Mouse (Mus musculus) heart, postnatal 10 days (tissue): ENCODE results near the gene Olfr635. TPM values are rescaled to one million over a fixed set of nuclear protein-coding genes. Genes with fewer than 3 reads are reported as not detected.
"Not testable (repeated sequence)": the region's sequence is repeated elsewhere in the genome, so short reads cannot be mapped to it uniquely, and the experiment has no call there.

Experiments
- DNase-seq, 2 experiments: peaks; one replicate each; pipeline ENCODE4 v3.0.0; 2021
- intact Hi-C: fragments of 180-260 bp; cut with DNase I; formaldehyde crosslinking; loops from one replicate; pipeline ENCODE4 v1.15.1; 2025
- total RNA-seq, 2 experiments: library from RNA; stranded (reverse); gene quantifications; 2 replicates each; pipeline ENCODE4 v1.2.3; 2021

Gene Olfr635
- not detected for total RNA-seq

DNA sequence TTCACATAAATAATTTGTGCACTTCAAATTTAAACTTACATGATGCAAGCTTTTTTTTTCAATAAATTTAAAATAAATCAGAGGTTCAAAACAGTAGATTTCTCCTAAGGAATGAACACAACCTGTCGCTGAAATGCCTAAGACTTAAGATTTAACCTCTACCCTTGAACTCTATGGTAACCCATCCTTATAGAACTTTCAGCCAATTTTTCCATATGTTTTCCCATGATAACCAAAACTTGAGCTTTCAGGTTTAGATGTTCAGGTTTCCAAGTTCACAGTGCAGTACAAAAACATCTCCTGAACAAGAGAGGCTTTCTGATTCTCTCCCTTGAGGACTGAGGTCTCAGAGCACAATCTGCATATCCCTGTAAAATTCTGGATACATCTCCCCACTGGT is at the start of gene Olfr635:
Olfr635 (plus strand) TSS at position 301 of the 400 bp plus-strand sequence.
- DNase-seq = no peak
- intact Hi-C loops = no loop called here

DNA sequence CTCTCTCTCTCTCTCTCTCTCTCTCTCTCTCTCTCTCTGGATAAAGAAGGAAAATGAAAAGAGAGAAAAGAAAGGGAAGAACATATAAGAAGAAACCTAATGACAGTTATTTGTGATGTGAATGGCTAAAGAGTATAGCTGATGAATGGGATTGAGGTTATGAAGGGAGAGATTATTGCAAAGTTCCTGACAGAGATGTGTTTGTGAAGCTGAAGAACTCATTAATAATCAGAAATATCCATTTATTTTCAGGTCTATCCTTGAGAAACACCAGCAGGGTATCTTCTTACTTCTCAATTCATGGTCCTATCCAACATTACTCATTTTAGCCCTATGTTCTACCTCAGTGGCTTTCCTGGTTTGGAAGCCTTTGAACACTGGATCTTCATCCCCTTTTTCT is 42.4 kb upstream of the Olfr635 start, which contains the start of gene Olfr631:
Olfr631 (plus strand) TSS at position 301 of the 400 bp plus-strand sequence.
- intact Hi-C loops = no loop called here
- DNase-seq = no peak

DNA sequence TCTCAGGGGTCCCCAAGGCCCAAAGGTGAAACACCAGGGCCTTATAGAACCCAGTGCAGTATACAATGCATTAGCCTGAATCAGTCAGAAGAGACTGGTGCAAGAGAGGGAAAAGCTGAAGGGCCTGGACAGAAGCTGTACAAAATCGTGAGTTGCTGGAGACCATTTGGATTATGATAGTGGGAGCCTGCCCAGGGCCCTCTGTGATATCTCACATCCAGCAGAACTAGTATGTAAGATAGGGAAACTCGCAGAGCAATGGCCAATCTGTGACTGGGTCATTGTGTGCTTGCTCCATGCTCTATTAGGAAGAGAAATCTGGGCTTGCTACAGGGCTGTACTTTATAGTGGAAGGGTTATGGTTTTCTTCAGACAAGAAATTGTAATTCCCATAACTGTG is 36.7 kb upstream of the Olfr635 start, which contains the start of gene Olfr632:
Olfr632 (plus strand) TSS at position 84 of the 400 bp plus-strand sequence.
- DNase-seq = no peak
- intact Hi-C loops = no loop called here

DNA sequence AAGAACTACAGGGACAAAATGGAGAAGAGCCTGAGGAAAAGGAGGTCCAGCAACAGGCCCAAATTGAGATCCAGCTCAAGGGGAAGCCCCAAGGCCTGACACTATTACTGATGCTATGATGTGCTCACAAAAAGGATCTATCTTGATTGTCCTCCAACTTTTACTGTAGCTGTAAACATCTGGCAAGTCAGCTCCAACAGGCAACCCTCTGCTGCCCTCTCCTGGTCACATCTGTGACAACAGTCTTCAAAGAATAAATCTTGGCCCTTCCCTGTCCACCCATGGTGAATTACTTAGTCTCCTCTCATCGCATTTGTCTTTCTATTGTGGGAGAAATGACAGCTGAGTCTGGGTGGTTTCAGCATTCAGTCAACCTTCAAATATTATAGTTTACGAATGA is 28.2 kb upstream of the Olfr635 start:
- peak; percentile 42 to 55 for DNase-seq

DNA sequence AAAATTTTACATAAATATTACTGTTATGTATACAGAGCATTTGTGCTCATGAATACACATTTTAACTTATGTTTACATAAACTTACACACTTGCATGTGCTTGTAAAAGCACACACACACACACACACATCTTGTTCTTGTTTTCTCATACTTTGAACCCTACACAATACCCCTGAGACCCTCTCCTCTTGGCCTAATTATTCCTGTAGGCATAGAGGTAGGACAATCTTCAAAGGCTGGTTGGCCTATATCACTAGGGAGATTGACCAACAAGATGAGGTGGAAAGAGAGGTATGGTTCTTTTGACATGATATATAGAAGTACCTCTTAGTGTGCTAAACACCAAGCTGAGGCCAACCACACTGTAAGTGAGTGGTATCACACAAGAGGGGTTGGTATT is 26.8 kb upstream of the Olfr635 start, which contains the start of gene Olfr633:
Olfr633 (plus strand) TSS at position 301 of the 400 bp plus-strand sequence.
- intact Hi-C loops = loop anchor here (5.0 kb wide), 1 partner anchor 1437 kb away; no protein-coding TSS in a partner anchor

More for the DNA sequence above, 28.2 kb upstream of the Olfr635 start:
- intact Hi-C loops = loop anchor here (1.0 to 5.0 kb wide), 2 partner anchors 149 to 1435 kb away; no protein-coding TSS in a partner anchor

DNA sequence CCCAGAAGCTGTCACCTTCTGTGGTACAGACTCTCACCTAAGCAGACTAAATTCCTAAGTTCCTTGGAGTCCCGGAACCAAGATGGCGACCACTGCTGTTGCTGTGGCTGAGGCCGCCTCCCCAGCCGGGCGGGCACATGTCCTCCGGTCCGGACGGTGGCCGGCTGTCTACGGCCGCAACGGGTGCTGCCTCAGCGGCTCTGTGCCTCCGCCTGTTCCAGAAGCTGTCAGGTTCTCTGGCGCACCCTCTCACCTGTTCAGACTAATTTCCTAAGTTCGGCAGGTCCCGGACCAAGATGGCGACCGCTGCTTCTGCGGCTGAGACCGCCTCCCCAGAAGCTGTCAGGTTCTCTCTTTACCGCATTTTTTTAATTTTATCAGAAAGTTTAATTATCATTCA is 4.1 kb upstream of the Olfr635 start:
- DNase-seq, intact Hi-C loops: not testable (repeated sequence)

More for the DNA sequence above, 26.8 kb upstream of the Olfr635 start, which contains the start of gene Olfr633:
- no peak for DNase-seq

DNA sequence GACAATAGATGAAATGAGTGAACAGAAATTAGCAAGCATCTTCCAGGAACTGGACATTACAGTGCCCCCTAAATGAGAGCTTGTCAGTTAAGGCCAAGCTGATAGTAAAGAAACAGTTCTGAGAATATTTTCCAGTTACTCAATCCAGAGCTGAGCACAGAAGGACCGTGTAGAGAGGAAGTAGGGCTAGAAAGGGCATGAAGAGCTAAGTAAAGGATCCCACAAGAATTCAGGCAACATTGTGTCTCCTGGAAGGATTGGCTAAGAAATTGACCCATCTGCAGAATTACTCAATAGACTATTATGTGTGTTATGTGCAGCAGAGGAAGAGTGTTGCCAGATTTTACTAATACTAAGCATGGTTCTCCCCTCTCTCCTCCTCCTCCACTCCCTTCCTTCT is 830 bp downstream of the Olfr635 start:
- intact Hi-C loops = no loop called here
- DNase-seq = no peak

DNA sequence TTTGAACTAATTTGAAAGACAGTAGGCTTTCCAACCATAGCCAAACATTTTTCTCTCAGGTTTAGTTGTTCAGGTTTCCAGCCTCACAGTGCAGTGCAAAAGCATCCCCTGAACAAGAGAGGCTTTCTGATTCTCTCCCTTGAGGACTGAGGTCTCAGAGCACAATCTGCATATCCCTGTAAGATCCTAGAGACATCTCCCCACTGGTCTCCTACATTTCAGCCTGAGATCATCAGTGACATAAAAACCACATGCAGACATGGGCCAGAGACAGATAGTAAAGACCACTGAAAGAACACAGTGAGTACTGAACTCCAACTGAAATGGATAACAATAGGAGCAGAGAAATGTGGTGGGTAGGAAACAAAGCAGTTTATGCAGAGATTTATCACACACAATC is 27.5 kb downstream of the Olfr635 start, which contains the start of gene Olfr638:
Olfr638 (plus strand) TSS at position 301 of the 400 bp plus-strand sequence.
- DNase-seq = no peak
- intact Hi-C loops = no loop called here

DNA sequence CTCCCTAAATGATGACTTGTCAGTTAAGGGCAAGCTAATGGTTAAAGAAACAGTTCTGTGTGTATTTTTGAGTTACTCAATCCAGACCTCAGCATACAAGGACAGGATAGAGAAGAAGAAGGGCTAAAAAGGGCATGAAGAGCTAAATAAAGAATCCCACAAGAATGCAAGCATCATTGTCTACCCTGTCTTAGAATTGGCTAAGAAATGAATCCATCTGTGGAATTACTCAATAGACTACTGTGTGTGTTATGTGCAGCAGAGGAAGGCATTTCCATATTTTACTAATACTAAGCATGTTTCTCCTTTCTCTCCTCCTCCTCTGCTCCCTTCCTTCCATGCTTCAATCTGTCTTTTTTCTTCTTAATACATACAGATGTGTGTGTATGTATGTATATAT is 28.2 kb downstream of the Olfr635 start:
- no peak for DNase-seq
- intact Hi-C loops = no loop called here

DNA sequence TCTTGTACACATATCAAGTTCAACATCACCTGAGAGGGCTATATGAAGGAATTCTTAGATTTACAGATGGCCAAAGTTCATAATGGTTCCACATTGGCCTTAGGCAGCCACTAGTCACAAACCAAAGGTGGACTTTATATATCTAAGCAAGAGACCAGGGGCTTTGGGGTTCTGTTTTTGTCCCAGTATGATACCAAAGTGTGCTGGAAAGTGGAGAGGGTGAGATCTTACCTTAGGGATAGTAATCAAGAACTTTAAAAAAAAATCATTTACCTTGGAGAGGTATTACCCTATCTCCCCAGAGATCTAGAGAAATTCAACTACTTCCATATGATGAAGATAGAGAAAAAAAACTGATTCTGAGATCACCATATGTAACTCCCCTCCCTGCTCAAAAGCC is 46.3 kb downstream of the Olfr635 start, which contains the start of gene Olfr639:
Olfr639 (minus strand) TSS at position 101 of the 400 bp plus-strand sequence.
- DNase-seq = no peak
- intact Hi-C loops = no loop called here

DNA sequence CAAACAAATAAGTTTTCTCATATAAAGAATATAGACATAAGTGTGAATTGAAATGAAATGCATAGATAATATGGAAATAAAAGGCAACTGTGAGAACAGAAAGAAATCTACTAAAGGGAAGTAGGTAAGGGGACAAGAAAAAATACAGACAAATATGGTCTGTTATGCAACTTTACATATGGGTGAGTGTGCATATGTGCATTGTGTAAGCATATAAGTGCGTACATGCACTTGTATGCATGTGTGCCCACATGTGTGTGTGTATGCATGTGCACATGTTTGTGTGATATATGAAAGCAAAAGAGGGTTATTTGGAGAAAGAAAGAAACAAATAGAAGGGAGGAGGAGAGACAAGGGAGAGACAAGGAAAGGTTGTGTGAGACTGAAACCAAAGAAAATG is 48.0 kb downstream of the Olfr635 start:
- DNase-seq = no peak
- intact Hi-C loops = no loop called here

DNA sequence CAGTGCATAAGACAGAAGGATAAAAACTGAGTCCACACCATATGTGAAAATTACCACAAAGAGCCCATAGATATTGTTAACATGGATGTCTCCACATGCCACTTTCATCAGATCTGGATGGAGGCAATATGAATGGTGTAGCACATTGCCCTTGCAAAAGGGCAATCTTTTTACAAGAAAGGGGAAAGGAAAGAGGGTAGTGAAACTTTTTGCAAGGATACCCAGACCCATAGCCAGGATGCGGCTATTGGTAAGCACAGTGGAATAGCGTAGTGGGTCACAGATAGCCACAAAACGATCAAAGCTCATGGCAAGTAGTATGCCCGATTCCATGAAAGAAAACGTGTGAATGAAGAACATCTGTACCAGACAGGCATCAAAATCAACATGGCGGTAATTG is 50.7 kb downstream of the Olfr635 start:
- intact Hi-C loops = no loop called here
- DNase-seq = no peak

DNA sequence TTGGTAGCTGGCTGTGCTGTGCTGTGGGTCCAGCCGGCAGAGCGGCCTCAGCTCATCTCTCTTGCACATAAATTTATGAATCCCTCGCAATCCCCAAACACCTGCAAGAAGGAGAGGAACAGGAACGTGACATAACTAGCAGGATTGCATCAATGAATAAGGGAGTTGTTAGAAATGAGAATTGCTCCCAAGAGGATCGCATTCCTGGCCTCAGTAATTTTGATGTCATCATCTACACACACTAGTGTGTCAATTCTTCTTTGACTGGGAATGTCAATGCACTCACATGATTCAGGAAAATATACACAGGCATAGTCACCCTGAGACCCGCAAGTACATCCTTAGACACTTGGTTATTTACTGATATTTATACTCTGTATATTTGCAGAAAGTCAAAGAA is 54.5 kb downstream of the Olfr635 start, which contains the start of gene Olfr640:
Olfr640 (minus strand) TSS at position 101 of the 400 bp plus-strand sequence.
- no peak for DNase-seq
- intact Hi-C loops = no loop called here

DNA sequence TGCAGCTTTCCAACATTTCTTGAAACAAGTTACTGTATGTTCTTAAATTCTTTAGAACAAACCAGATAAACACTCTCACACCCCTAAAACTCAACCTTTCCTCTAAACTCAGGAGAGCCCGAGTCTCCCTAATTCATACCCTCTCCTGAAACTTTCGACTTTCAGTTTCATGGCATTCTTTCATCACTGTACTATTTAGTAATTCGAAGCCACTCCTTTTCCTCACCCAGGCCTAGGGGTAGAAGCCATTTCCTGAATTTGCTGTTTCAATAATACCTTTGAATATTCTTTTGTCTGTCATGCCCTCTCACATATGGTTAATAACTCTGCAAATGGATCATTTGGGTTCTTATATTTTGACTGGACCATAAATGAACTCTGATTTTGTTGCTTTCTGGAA is 56.0 kb downstream of the Olfr635 start:
- DNase-seq = no peak
- intact Hi-C loops = no loop called here

DNA sequence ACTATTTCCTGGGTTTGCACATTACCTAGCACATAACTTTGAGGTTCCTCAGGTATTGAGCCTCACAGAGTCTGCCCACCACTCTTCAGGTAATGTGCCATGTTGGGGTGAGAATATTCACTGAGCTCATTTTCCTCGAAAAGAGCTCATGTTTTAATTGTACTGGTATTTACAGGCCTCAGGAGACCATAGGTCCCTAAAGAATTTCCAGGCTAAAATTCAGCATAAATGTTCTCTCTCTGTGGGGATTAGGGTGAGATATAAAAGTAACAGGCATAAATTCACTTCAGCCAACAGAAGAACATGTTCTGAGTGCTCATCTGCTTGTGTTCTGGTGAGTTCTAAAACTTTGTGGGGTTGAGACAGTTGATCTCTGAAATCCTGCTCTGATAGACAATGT is 64.2 kb downstream of the Olfr635 start, which contains the start of gene Olfr641:
Olfr641 (plus strand) TSS at position 301 of the 400 bp plus-strand sequence.
- intact Hi-C loops = no loop called here
- DNase-seq = no peak

Other genes starting within 250 kb of the Olfr635 start
- gene Olfr628, start 240.8 kb upstream of the Olfr635 start, total RNA-seq = not detected
- not detected for gene Olfr629, start 226.2 kb upstream of the Olfr635 start, total RNA-seq
- not detected for gene Olfr630, start 213.8 kb upstream of the Olfr635 start, total RNA-seq
- gene Olfr69, start 199.6 kb upstream of the Olfr635 start, total RNA-seq = not detected
- gene Olfr68, start 191.5 kb upstream of the Olfr635 start, total RNA-seq = not detected
- gene Olfr67, start 179.3 kb upstream of the Olfr635 start, total RNA-seq = not detected
- gene Hbb-bt, start 157.2 kb upstream of the Olfr635 start, total RNA-seq = 1,000 to 10,000 TPM in 1 of 2 experiments, 100 to 1,000 TPM in 1; 560 to 1,219 TPM
- gene Hbb-bs, start 143.1 kb upstream of the Olfr635 start, total RNA-seq = 1,000 to 10,000 TPM; 4,406 to 9,811 TPM
- not detected for gene Hbb-bh2, start 130.6 kb upstream of the Olfr635 start, total RNA-seq
- not detected for gene Hbb-bh1, start 128.0 kb upstream of the Olfr635 start, total RNA-seq
- gene Hbb-y, start 117.9 kb upstream of the Olfr635 start, total RNA-seq = not detected
- not detected for gene Olfr66, start 84.9 kb upstream of the Olfr635 start, total RNA-seq
- not detected for gene Olfr64, start 76.7 kb upstream of the Olfr635 start, total RNA-seq
- gene Olfr65, start 67.7 kb upstream of the Olfr635 start, total RNA-seq = not detected
- not detected for gene Olfr631, start 42.3 kb upstream of the Olfr635 start, total RNA-seq
- not detected for gene Olfr632, start 36.8 kb upstream of the Olfr635 start, total RNA-seq
- gene Olfr633, start 26.7 kb upstream of the Olfr635 start, total RNA-seq = not detected
- gene Olfr638, start 27.6 kb downstream of the Olfr635 start, total RNA-seq = not detected
- gene Olfr639, start 46.2 kb downstream of the Olfr635 start, total RNA-seq = not detected
- not detected for gene Olfr640, start 54.4 kb downstream of the Olfr635 start, total RNA-seq
- gene Olfr641, start 64.3 kb downstream of the Olfr635 start, total RNA-seq = not detected
- gene Olfr642, start 81.5 kb downstream of the Olfr635 start, total RNA-seq = not detected
- not detected for gene 4930516K23Rik, start 90.3 kb downstream of the Olfr635 start, total RNA-seq
- gene Olfr644, start 100.7 kb downstream of the Olfr635 start, total RNA-seq = not detected
- not detected for gene Olfr645, start 114.3 kb downstream of the Olfr635 start, total RNA-seq
- gene Olfr646, start 133.7 kb downstream of the Olfr635 start, total RNA-seq = not detected
- gene Ubqln5, start 158.7 kb downstream of the Olfr635 start, total RNA-seq = not detected
- gene Olfr643, start 166.3 kb downstream of the Olfr635 start, total RNA-seq = not detected
- not detected for gene Ubqln3, start 172.1 kb downstream of the Olfr635 start, total RNA-seq
- not detected for gene Ubqlnl, start 179.4 kb downstream of the Olfr635 start, total RNA-seq
- gene Olfm5, start 193.7 kb downstream of the Olfr635 start, total RNA-seq = not detected
- gene Olfr648, start 212.2 kb downstream of the Olfr635 start, total RNA-seq = not detected
- gene Olfr649, start 224.8 kb downstream of the Olfr635 start, total RNA-seq = not detected
- gene Trim6, start 247.6 kb downstream of the Olfr635 start, total RNA-seq = 1 to 10 TPM in 1 of 2 experiments, under 1 TPM in 1; 0.45 to 1.7 TPM